Mouse (Mus musculus) erythroid progenitor cell, adult 5-6 weeks (primary cell): ENCODE measurements around the gene Immp2l. TPM values are rescaled to one million over a fixed set of nuclear protein-coding genes. Genes with fewer than 3 reads are reported as not detected.

Source experiments
- ATAC-seq: replicated peaks from 2 replicates; pipeline ENCODE4 v1.8.0; 2016; ENCODE audit warnings: moderate number of reproducible peaks, mild to moderate bottlenecking, moderate TSS enrichment, inconsistent platforms; ENCODE audit not compliant: poor library complexity, low FRiP score, severe bottlenecking
- total RNA-seq, 2 experiments: library from RNA; stranded (forward) in 1 of 2; stranded (reverse) in 1 of 2; fragments of 150-400 nt in 1 of 2; fragments of 186-747, 209-891 nt in 1 of 2; gene quantifications; 2 replicates each; pipeline versions ENCODE4 v1.2.3 to v1.2.4; 2015 to 2017; ENCODE audit warnings: low replicate concordance in 2 of 2

The Immp2l gene
- total RNA-seq, 2 experiments from 2014 or later: 5.2 TPM; not detected in 1

GRCm38 (mm10) chr12:41289047-41289446 is 265.2 kb downstream of the Immp2l start:
- no peak for ATAC-seq

- no peak for ATAC-seq
These were observed 283.1 kb downstream of the Immp2l start for GRCm38 (mm10) chr12:41307015-41307414.

- ATAC-seq: no peak
These were observed 285.1 kb downstream of the Immp2l start for GRCm38 (mm10) chr12:41308726-41309680.

- ATAC-seq: no peak
These were observed 289.5 kb downstream of the Immp2l start for GRCm38 (mm10) chr12:41313391-41313790.

GRCm38 (mm10) chr12:41314811-41315461 is 291.0 kb downstream of the Immp2l start:
- ATAC-seq: no peak

GRCm38 (mm10) chr12:41315871-41316270 is 292.0 kb downstream of the Immp2l start:
- no peak for ATAC-seq

- no peak for ATAC-seq
These were observed 292.5 kb downstream of the Immp2l start for GRCm38 (mm10) chr12:41316426-41316825.

- no peak for ATAC-seq
These were observed 293.5 kb downstream of the Immp2l start for GRCm38 (mm10) chr12:41317431-41317830.

GRCm38 (mm10) chr12:41322018-41322417 is 298.1 kb downstream of the Immp2l start:
- no peak for ATAC-seq

GRCm38 (mm10) chr12:41324418-41324817 is 300.5 kb downstream of the Immp2l start:
- ATAC-seq: no peak

- ATAC-seq: no peak
These were observed 301.9 kb downstream of the Immp2l start for GRCm38 (mm10) chr12:41325756-41326155.

GRCm38 (mm10) chr12:41330988-41331671 is 307.2 kb downstream of the Immp2l start:
- no peak for ATAC-seq

- ATAC-seq: no peak
These were observed 321.7 kb downstream of the Immp2l start for GRCm38 (mm10) chr12:41345621-41346020.

GRCm38 (mm10) chr12:41347494-41347893 is 323.6 kb downstream of the Immp2l start:
- no peak for ATAC-seq

GRCm38 (mm10) chr12:41349386-41349785 is 325.5 kb downstream of the Immp2l start:
- no peak for ATAC-seq

- no peak for ATAC-seq
These were observed 325.9 kb downstream of the Immp2l start for GRCm38 (mm10) chr12:41349814-41350213.

GRCm38 (mm10) chr12:41351275-41351674 is 327.4 kb downstream of the Immp2l start:
- no peak for ATAC-seq

- ATAC-seq: no peak
These were observed 331.0 kb downstream of the Immp2l start for GRCm38 (mm10) chr12:41354857-41355256.

- ATAC-seq: no peak
These were observed 332.1 kb downstream of the Immp2l start for GRCm38 (mm10) chr12:41356040-41356439.

GRCm38 (mm10) chr12:41386685-41387084 is 362.8 kb downstream of the Immp2l start:
- ATAC-seq: no peak
